Comparison of ENCODE assay signal across 8 mouse cellular contexts in genomic region chr4:24965918-24966298, GRCm38 (mm10). TPM values are rescaled to one million over a fixed set of nuclear protein-coding genes. Genes with fewer than 3 reads are reported as not detected.
DNase-seq lines count a peak whose midpoint lies in the region; ATAC-seq and TF ChIP-seq lines count a peak whose summit lies in the region.

No protein-coding gene starts in this region.

- no peak for TF ChIP-seq CTCF in kidney, adult 2 months (conservative IDR thresholded peaks at IDR 0.05; ENCODE audit: insufficient read depth, insufficient read length, low read depth, low read length)
- no peak for TF ChIP-seq CTCF in forebrain, postnatal 0 days (IDR thresholded peaks at IDR 0.05; ENCODE audit: low read depth)
- no peak for TF ChIP-seq CTCF in liver, postnatal 0 days (IDR thresholded peaks at IDR 0.05; ENCODE audit: low read depth)

- 13% methylated on average over 8 of the region's 8 CpGs for WGBS in kidney, adult 2 months
- WGBS in forebrain, postnatal 0 days: 7% methylated on average over 8 of the region's 8 CpGs
- 7% methylated on average over 8 of the region's 8 CpGs for WGBS in liver, postnatal 0 days (ENCODE audit: insufficient replicate concordance)

- no peaks in the 10 kb centered on the region; the same call in 1 of the 2 replicates for H3K4me1 ChIP-seq in kidney, adult 2 months (ENCODE audit: control insufficient read depth, insufficient read depth, low read length)
- peaks cover 11% of the 10 kb centered on the region for H3K4me1 ChIP-seq in forebrain, postnatal 0 days (ENCODE audit: insufficient read depth)
- H3K4me1 ChIP-seq in liver, postnatal 0 days (ENCODE audit: insufficient read depth): no peaks in the 10 kb centered on the region

- no peak for TF ChIP-seq EP300 in liver, postnatal 0 days (IDR thresholded peaks at IDR 0.05; ENCODE audit: low read depth)

- peak overlapping the region; percentile 77 for H3K4me3 ChIP-seq in kidney, adult 2 months (ENCODE audit: insufficient read depth, low read depth, low read length)
- H3K4me3 ChIP-seq in forebrain, postnatal 0 days (ENCODE audit: low read depth, low read length): peak overlapping the region; percentile 90
- H3K4me3 ChIP-seq in liver, postnatal 0 days (ENCODE audit: low read depth, low read length): peak overlapping the region; percentile 52

- no peaks in the 10 kb centered on the region for H3K9me3 ChIP-seq in forebrain, postnatal 0 days (ENCODE audit: low read length)
- H3K9me3 ChIP-seq in liver, postnatal 0 days (ENCODE audit: low read length): no peaks in the 10 kb centered on the region

- H3K9ac ChIP-seq in forebrain, postnatal 0 days: peak overlapping the region; percentile 95
- peak overlapping the region; percentile 59; the same call in 1 of the 2 replicates for H3K9ac ChIP-seq in liver, postnatal 0 days (replicated peaks)

- TF ChIP-seq POLR2A in kidney, adult 2 months (IDR thresholded peaks at IDR 0.05; ENCODE audit: low read depth, low read length): no peak

- H3K4me2 ChIP-seq in forebrain, postnatal 0 days (ENCODE audit: low read depth): peak overlapping the region; percentile 68
- H3K4me2 ChIP-seq in liver, postnatal 0 days (ENCODE audit: low read depth, low read length): peak overlapping the region; percentile 82

- H3K36me3 ChIP-seq in kidney, adult 2 months (ENCODE audit: control insufficient read depth, insufficient read depth, low read length): no peaks in the 10 kb centered on the region
- no peaks in the 10 kb centered on the region for H3K36me3 ChIP-seq in forebrain, postnatal 0 days (ENCODE audit: insufficient read depth)
- H3K36me3 ChIP-seq in liver, postnatal 0 days (replicated peaks; ENCODE audit: insufficient read depth, low read length): no peaks in the 10 kb centered on the region

- no peak for DNase-seq in kidney, adult 2 months
- no peak for DNase-seq in kidney, postnatal 36 days
- DNase-seq in WW6 (ENCODE audit: low read depth, low spot score) (peak; percentile 11), adipocyte (ENCODE audit: low spot score) (no peak)
- DNase-seq in forebrain, postnatal 0 days: peak; percentile 4
- no peak for DNase-seq in liver, postnatal 0 days
- DNase-seq in thymus, postnatal 4 days: no peak
- DNase-seq in layer of hippocampus, postnatal 14 days (ENCODE audit: low spot score in 2 of 2): no peak

- peak; percentile 63 for ATAC-seq in forebrain, postnatal 0 days
- ATAC-seq in liver, postnatal 0 days: no peak

- no peak overlapping the region for H3K27ac ChIP-seq in kidney, adult 2 months (ENCODE audit: insufficient read depth, low read depth, low read length)
- peak overlapping the region; percentile 95 for H3K27ac ChIP-seq in forebrain, postnatal 0 days (ENCODE audit: low read depth, low read length)
- H3K27ac ChIP-seq in liver, postnatal 0 days (ENCODE audit: low read depth): no peak overlapping the region

- H3K27me3 ChIP-seq in kidney, adult 2 months (replicated peaks; ENCODE audit: control insufficient read depth, insufficient read depth, low read length): peaks cover 2% of the 10 kb centered on the region; the same call in 1 of the 2 replicates
- H3K27me3 ChIP-seq in forebrain, postnatal 0 days (ENCODE audit: insufficient read depth, low read length): no peaks in the 10 kb centered on the region
- H3K27me3 ChIP-seq in liver, postnatal 0 days (ENCODE audit: insufficient read depth, low read length): peaks cover 18% of the 10 kb centered on the region

RNA-seq across cellular contexts. Expression of gene Gpr63, which starts 0.3 kb away (rescaled TPM):
- polyA plus RNA-seq in kidney, adult 2 months (2012; rRNA removed): 2.0 and 2.7 TPM in 2 replicates
- total RNA-seq in forebrain, postnatal 0 days (2014; rRNA removed): 3.0 and 13.7 TPM in 2 replicates
- 2.4 and 2.7 TPM in 2 replicates for polyA plus RNA-seq in forebrain, postnatal 0 days (2015; fragmentation: Nextera tagmentation; extraction: Ambion mirVana)
- polyA plus RNA-seq in liver, postnatal 0 days (2015; fragmentation: Nextera tagmentation; extraction: Ambion mirVana): 0.05 and 0.25 TPM in 2 replicates
- total RNA-seq in layer of hippocampus, postnatal 14 days (2021): 10 to 100 TPM; 61.4 to 64.0 TPM

Comparison
In these comparisons a context has a peak if more than half of its experiments do, and no peak if none do; other contexts are left out.
1. DNase-seq: peak in WW6 (single experiment) and forebrain, postnatal 0 days (single experiment); none in kidney, adult 2 months (single experiment), kidney, postnatal 36 days (0 of 2), liver, postnatal 0 days (single experiment), thymus, postnatal 4 days (single experiment), layer of hippocampus, postnatal 14 days (0 of 2) and adipocyte (single experiment).
2. Peak in every context shown above with its lines, with median percentiles within 50 percentile points of each other: H3K4me3 ChIP-seq.